23 mouse cellular contexts compared by ENCODE assay signal in the genomic region with DNA sequence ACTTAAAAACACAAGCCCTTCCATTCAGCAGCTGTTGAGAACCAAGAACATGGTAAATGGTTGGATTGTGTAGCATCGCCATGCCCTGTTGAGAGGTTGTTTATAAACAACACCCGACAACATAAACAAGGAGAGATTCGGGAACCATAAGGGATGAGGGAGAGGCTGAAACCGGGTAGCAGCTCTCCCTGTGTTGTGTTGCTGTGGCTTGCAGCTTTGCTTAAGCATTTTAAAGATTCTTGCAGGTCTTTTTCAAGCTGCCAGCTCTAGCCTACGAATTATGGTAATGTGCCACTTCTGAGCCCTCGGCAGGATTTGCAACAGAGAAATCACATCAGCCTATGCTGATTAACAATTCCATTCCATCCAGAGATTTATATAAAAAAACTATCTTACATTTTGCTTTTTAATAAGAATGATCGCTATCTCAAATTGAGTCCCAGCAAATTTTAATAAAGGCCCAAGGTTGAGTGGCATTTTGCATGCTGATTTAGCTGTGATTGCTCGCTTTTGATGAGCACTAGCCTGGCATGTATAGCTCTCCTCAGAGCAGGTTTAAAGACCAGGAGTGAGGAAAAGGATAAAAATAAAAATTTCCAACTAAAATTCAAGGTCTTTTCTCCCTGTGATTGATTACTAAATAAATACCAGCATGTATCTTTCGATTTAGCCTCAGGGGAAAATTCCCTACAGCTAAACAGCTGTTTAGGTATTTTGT.
A peak's percentile ranks its signal among the peaks of the same experiment; 100 is the strongest.
DNase-seq lines count a peak whose midpoint lies in the region; ATAC-seq and TF ChIP-seq lines count a peak whose summit lies in the region.
"Had no signal": no experiment of that assay in that cellular context is flagged by ENCODE, and none has a peak within 500 bp of the region (broad histone marks: within the 10 kb centered on the region; RNA-seq: fewer than 3 reads in every experiment).

No protein-coding gene starts in this region.

- TF ChIP-seq CTCF in brain, embryonic 14.5 days (IDR thresholded peaks at IDR 0.05; ENCODE audit: borderline replicate concordance, extremely low read depth, insufficient read depth, insufficient read length) = no peak
- no peak for TF ChIP-seq CTCF in cerebellum, adult 2 months (IDR thresholded peaks at IDR 0.05; ENCODE audit: borderline replicate concordance, insufficient read depth, low read depth, low read length)

- no peak overlapping the region for H3K9ac ChIP-seq in hindbrain, embryonic 13.5 days
- H3K9ac ChIP-seq in hindbrain, embryonic 11.5 days (ENCODE audit: low read depth, low read length) = no peak overlapping the region
- H3K9ac ChIP-seq in midbrain, embryonic 14.5 days (replicated peaks; ENCODE audit: low read length) = no peak overlapping the region
- no peak overlapping the region for H3K9ac ChIP-seq in heart, embryonic 11.5 days (ENCODE audit: low read depth, low read length)
- H3K9ac ChIP-seq: embryonic facial prominence, embryonic 12.5 days; forebrain, embryonic 12.5 days; limb, embryonic 13.5 days; liver, embryonic 12.5 days had no signal

- no peaks in the 10 kb centered on the region for H3K9me3 ChIP-seq in hindbrain, embryonic 13.5 days
- H3K9me3 ChIP-seq in hindbrain, embryonic 11.5 days (ENCODE audit: control insufficient read depth, low read length) = no peaks in the 10 kb centered on the region
- H3K9me3 ChIP-seq in midbrain, embryonic 14.5 days (ENCODE audit: control insufficient read depth, low read length) = no peaks in the 10 kb centered on the region
- H3K9me3 ChIP-seq in heart, embryonic 11.5 days (replicated peaks; ENCODE audit: control insufficient read depth, low read length) = no peaks in the 10 kb centered on the region
- H3K9me3 ChIP-seq: embryonic facial prominence, embryonic 12.5 days; forebrain, embryonic 12.5 days; heart, embryonic 10.5 days; limb, embryonic 13.5 days; liver, embryonic 12.5 days had no signal

- H3K27ac ChIP-seq in hindbrain, embryonic 13.5 days = 0 out of 2 replicates have a peak overlapping the region, but pooled peaks have one; percentile 13
- no peak overlapping the region for H3K27ac ChIP-seq in hindbrain, embryonic 11.5 days (ENCODE audit: low read depth, low read length)
- peak overlapping the region; percentile 80 for H3K27ac ChIP-seq in midbrain, embryonic 14.5 days (replicated peaks; ENCODE audit: low read depth, low read length)
- no peak overlapping the region for H3K27ac ChIP-seq in heart, embryonic 11.5 days (ENCODE audit: low read depth, low read length)
- no peak overlapping the region for H3K27ac ChIP-seq in cerebellum, adult 2 months (ENCODE audit: insufficient read depth, low read length)
- H3K27ac ChIP-seq: embryonic facial prominence, embryonic 12.5 days; forebrain, embryonic 12.5 days; heart, embryonic 10.5 days; layer of hippocampus, adult 2 months; limb, embryonic 13.5 days; liver, embryonic 12.5 days had no signal

- no peak overlapping the region for H3K4me3 ChIP-seq in hindbrain, embryonic 13.5 days
- H3K4me3 ChIP-seq in hindbrain, embryonic 11.5 days (ENCODE audit: low read depth, low read length) = no peak overlapping the region
- H3K4me3 ChIP-seq in midbrain, embryonic 14.5 days (replicated peaks; ENCODE audit: low read depth, low read length) = no peak overlapping the region
- no peak overlapping the region for H3K4me3 ChIP-seq in heart, embryonic 11.5 days (ENCODE audit: low read depth, low read length)
- no peak overlapping the region for H3K4me3 ChIP-seq in cerebellum, adult 2 months (replicated peaks; ENCODE audit: insufficient read depth, low read depth, low read length)
- H3K4me3 ChIP-seq: embryonic facial prominence, embryonic 12.5 days; forebrain, embryonic 12.5 days; heart, embryonic 10.5 days; layer of hippocampus, adult 2 months; limb, embryonic 13.5 days; liver, embryonic 12.5 days had no signal

- WGBS in hindbrain, embryonic 13.5 days = 56% methylated on average over 9 of the region's 9 CpGs
- 65% methylated on average over 9 of the region's 9 CpGs for WGBS in hindbrain, embryonic 11.5 days
- 42% methylated on average over 9 of the region's 9 CpGs for WGBS in midbrain, embryonic 14.5 days
- WGBS in heart, embryonic 11.5 days (ENCODE audit: insufficient replicate concordance) = 49% methylated on average over 9 of the region's 9 CpGs
- WGBS in cerebellum, adult 2 months = 50% methylated on average over 9 of the region's 9 CpGs

- no peak for TF ChIP-seq POLR2A in brain, embryonic 14.5 days (IDR thresholded peaks at IDR 0.05; ENCODE audit: borderline replicate concordance, extremely low read depth, insufficient read depth, insufficient read length, poor library complexity, severe bottlenecking)
- no peak for TF ChIP-seq POLR2A in cerebellum, adult 2 months (IDR thresholded peaks at IDR 0.05; ENCODE audit: borderline replicate concordance, insufficient read depth, low read length)

- DNase-seq in hindbrain, embryonic 11.5 days (ENCODE audit: low spot score) = no peak
- peak; percentile 1 for DNase-seq in lung, postnatal 10 days
- DNase-seq in lung, adult 18-20 months = no peak
- DNase-seq in brain, embryonic 14.5 days (ENCODE audit: low read depth) = peak; percentile 81
- DNase-seq in midbrain, embryonic 14.5 days = peak; percentile 79
- DNase-seq in cerebellum, adult 2 months = no peak
- DNase-seq: adrenal gland, postnatal 25 days; cerebellum, adult 18-20 months; cerebellum, postnatal 25 days; kidney, postnatal 25 days; lung, adult 2 months; thymus, adult 2 months; thymus, postnatal 4 days had no signal

- no peaks in the 10 kb centered on the region for H3K27me3 ChIP-seq in hindbrain, embryonic 13.5 days
- no peaks in the 10 kb centered on the region for H3K27me3 ChIP-seq in hindbrain, embryonic 11.5 days (ENCODE audit: control insufficient read depth, insufficient read depth, low read length)
- H3K27me3 ChIP-seq in midbrain, embryonic 14.5 days (ENCODE audit: control insufficient read depth, insufficient read depth, low read length) = no peaks in the 10 kb centered on the region
- 0 out of 2 replicates have a peak, but pooled peaks cover 2% of the 10 kb centered on the region for H3K27me3 ChIP-seq in heart, embryonic 11.5 days (ENCODE audit: control insufficient read depth, insufficient read depth, low read length)
- H3K27me3 ChIP-seq in cerebellum, adult 2 months (ENCODE audit: control insufficient read depth, insufficient read depth, low read length) = no peaks in the 10 kb centered on the region
- H3K27me3 ChIP-seq: embryonic facial prominence, embryonic 12.5 days; forebrain, embryonic 12.5 days; liver, embryonic 12.5 days had no signal

- H3K36me3 ChIP-seq in hindbrain, embryonic 13.5 days = no peaks in the 10 kb centered on the region
- H3K36me3 ChIP-seq in hindbrain, embryonic 11.5 days (ENCODE audit: control insufficient read depth, insufficient read depth, low read length) = no peaks in the 10 kb centered on the region
- no peaks in the 10 kb centered on the region for H3K36me3 ChIP-seq in midbrain, embryonic 14.5 days (ENCODE audit: control insufficient read depth, insufficient read depth, low read length)
- H3K36me3 ChIP-seq in heart, embryonic 11.5 days (ENCODE audit: control insufficient read depth, insufficient read depth, low read length) = no peaks in the 10 kb centered on the region
- H3K36me3 ChIP-seq: embryonic facial prominence, embryonic 12.5 days; forebrain, embryonic 12.5 days; heart, embryonic 10.5 days; limb, embryonic 13.5 days; liver, embryonic 12.5 days had no signal

- peaks cover 7% of the 10 kb centered on the region for H3K4me1 ChIP-seq in hindbrain, embryonic 13.5 days (replicated peaks)
- no peaks in the 10 kb centered on the region for H3K4me1 ChIP-seq in hindbrain, embryonic 11.5 days (replicated peaks; ENCODE audit: control insufficient read depth, insufficient read depth, low read length)
- peaks cover 23% of the 10 kb centered on the region; the same call in 1 of the 2 replicates for H3K4me1 ChIP-seq in midbrain, embryonic 14.5 days (ENCODE audit: control insufficient read depth, insufficient read depth, low read length)
- H3K4me1 ChIP-seq in heart, embryonic 11.5 days (ENCODE audit: control insufficient read depth, insufficient read depth, low read length) = no peaks in the 10 kb centered on the region
- no peaks in the 10 kb centered on the region for H3K4me1 ChIP-seq in cerebellum, adult 2 months (ENCODE audit: control insufficient read depth, insufficient read depth, low read length)
- H3K4me1 ChIP-seq: embryonic facial prominence, embryonic 12.5 days; heart, embryonic 10.5 days; limb, embryonic 13.5 days; liver, embryonic 12.5 days had no signal

- ATAC-seq in hindbrain, embryonic 13.5 days (ENCODE audit: low FRiP score) = peak; percentile 61
- ATAC-seq in hindbrain, embryonic 11.5 days (ENCODE audit: low FRiP score) = no peak
- ATAC-seq in midbrain, embryonic 14.5 days (ENCODE audit: low FRiP score, low TSS enrichment) = peak; percentile 57
- ATAC-seq in heart, embryonic 11.5 days (replicated peaks; ENCODE audit: insufficient number of reproducible peaks, low FRiP score, low TSS enrichment) = no peak
- ATAC-seq: CD4-positive, CD25-positive, alpha-beta regulatory T cell, adult 4 months; intestine, postnatal 0 days; liver, embryonic 12.5 days had no signal

- no peak overlapping the region for H3K4me2 ChIP-seq in hindbrain, embryonic 13.5 days
- H3K4me2 ChIP-seq in hindbrain, embryonic 11.5 days (replicated peaks; ENCODE audit: low read depth, low read length) = no peak overlapping the region
- peak overlapping the region; percentile 25 for H3K4me2 ChIP-seq in midbrain, embryonic 14.5 days (ENCODE audit: low read length)
- H3K4me2 ChIP-seq in heart, embryonic 11.5 days = no peak overlapping the region
- H3K4me2 ChIP-seq: embryonic facial prominence, embryonic 12.5 days; forebrain, embryonic 12.5 days; limb, embryonic 13.5 days; liver, embryonic 12.5 days had no signal

Comparison
In these comparisons a context has a peak if more than half of its experiments do, and no peak if none do; other contexts are left out.
1. ATAC-seq: peak in hindbrain, embryonic 13.5 days (single experiment) and midbrain, embryonic 14.5 days (single experiment); none in hindbrain, embryonic 11.5 days (single experiment) and heart, embryonic 11.5 days (single experiment).
2. H3K27ac ChIP-seq: peak in hindbrain, embryonic 13.5 days (single experiment) and midbrain, embryonic 14.5 days (single experiment); none in hindbrain, embryonic 11.5 days (single experiment), heart, embryonic 11.5 days (single experiment) and cerebellum, adult 2 months (single experiment).
3. DNase-seq: peak in lung, postnatal 10 days (single experiment), brain, embryonic 14.5 days (single experiment) and midbrain, embryonic 14.5 days (single experiment); none in hindbrain, embryonic 11.5 days (single experiment), lung, adult 18-20 months (0 of 2) and cerebellum, adult 2 months (0 of 2).